Mouse (Mus musculus) liver, adult 2 months (tissue): ENCODE data around the gene Ifitm2. TPM values are rescaled to one million over a fixed set of nuclear protein-coding genes. Genes with fewer than 3 reads are reported as not detected.
A peak's percentile ranks its signal among the peaks of the same experiment; 100 is the strongest.

ENCODE experiments used
- DNase-seq: peaks from one replicate; pipeline ENCODE4 v3.0.0-alpha.2; 2011; ENCODE audit warnings: low read depth, low spot score; ENCODE audit errors: extremely low read depth
- H3K27ac ChIP-seq: fragments of 200-500 bp; replicated peaks from 2 replicates; pipeline ENCODE4 v1.5.1; 2012; ENCODE audit warnings: low read depth, mild to moderate bottlenecking, control low read depth, inconsistent platforms, low read length; ENCODE audit not compliant: insufficient read depth
- H3K27me3 ChIP-seq: fragments of 200-500 bp; 2 replicates; pipeline ENCODE4 v1.6.1; 2012; ENCODE audit warnings: mild to moderate bottlenecking, moderate library complexity, low read length, inconsistent platforms; ENCODE audit not compliant: control insufficient read depth, insufficient read depth
- H3K36me3 ChIP-seq: fragments of 200-500 bp; 2 replicates; pipeline ENCODE4 v1.6.1; 2012; ENCODE audit warnings: low read length, inconsistent platforms; ENCODE audit not compliant: control insufficient read depth, insufficient read depth
- H3K4me1 ChIP-seq: fragments of 200-500 bp; 2 replicates; pipeline ENCODE4 v1.6.1; 2011; ENCODE audit warnings: low read length; ENCODE audit not compliant: control insufficient read depth, insufficient read depth
- H3K4me3 ChIP-seq: fragments of 200-500 bp; 2 replicates; pipeline ENCODE4 v1.5.1; 2011; ENCODE audit warnings: low read depth, mild to moderate bottlenecking, control low read depth, low read length, moderate library complexity; ENCODE audit not compliant: insufficient read depth
- H3K79me2 ChIP-seq: fragments of 200-500 bp; 2 replicates; pipeline ENCODE4 v1.6.1; 2012; ENCODE audit warnings: inconsistent platforms, mild to moderate bottlenecking, low read length, moderate library complexity; ENCODE audit not compliant: control insufficient read depth, insufficient read depth
- H3K9ac ChIP-seq: fragments of 200-500 bp; 2 replicates; pipeline ENCODE4 v1.6.1; 2012; ENCODE audit warnings: low read depth, mild to moderate bottlenecking, control low read depth, inconsistent platforms, low read length
- CTCF ChIP-seq: fragments of 200-500 bp; IDR thresholded peaks from 2 replicates; pipeline ENCODE4 v1.5.1; 2011; ENCODE audit warnings: low read depth, low read length, control low read depth
- POLR2A ChIP-seq: fragments of 200-500 bp; IDR thresholded peaks from 2 replicates; pipeline ENCODE4 v1.6.1; 2011; ENCODE audit warnings: low read length, control low read depth; ENCODE audit not compliant: insufficient read depth; ENCODE audit errors: extremely low read depth
- WGBS: fragments of 180-500 bp; shearing (Covaris S2); methylation state at CpG from one replicate; pipeline ENCODE4 v1.1.7; 2018; 5-methylcytosine and 5-hydroxymethylcytosine counted together
- polyA plus RNA-seq: library from polyadenylated mRNA; depleted of rRNA; stranded (reverse); fragments of >200 nt; gene quantifications from 2 replicates; pipeline ENCODE4 v1.2.3, GENCODE M21; 2012
- total RNA-seq: library from RNA; depleted of rRNA; stranded (reverse); fragments of >200 nt; gene quantifications from 2 replicates; pipeline ENCODE4 v1.2.3, GENCODE M21; 2014

The Ifitm2 gene
- total and polyA plus RNA-seq, 2 experiments = 270 to 1,028 TPM

DNA sequence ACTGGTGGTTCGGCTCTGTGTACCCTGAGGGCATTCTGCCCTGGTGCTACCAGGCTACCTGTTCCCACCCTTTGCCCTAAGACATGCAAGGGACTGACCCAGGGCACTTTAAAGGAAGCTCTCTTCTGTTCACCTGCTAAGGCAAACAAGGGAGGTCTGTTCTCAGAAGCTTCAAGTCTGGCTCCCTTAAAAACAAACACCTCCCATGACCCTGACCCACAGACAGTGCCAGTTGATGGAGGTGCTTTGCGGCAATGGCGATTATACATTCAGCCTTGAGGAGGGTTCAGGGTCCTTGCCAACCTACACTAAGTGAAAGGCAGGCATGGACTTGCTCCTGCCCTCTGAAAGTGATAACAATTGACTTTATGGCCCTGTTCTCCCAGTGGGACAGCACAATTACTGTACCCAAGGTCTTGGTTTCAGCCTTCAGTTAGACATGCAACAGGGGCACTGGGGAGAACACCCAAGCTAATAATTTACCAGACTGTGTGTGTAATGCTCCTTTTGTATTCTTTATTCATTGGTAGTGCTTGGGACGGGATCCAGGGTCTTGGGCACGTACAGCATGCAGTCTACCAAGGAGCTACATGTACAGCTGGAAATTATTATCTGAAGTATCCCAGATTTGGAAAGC lies 42.8 kb downstream of the Ifitm2 start:
- H3K27ac ChIP-seq = peak overlapping the region; percentile 95
- no peak overlapping the region for H3K4me3 ChIP-seq
- peak; percentile 96 for DNase-seq
- H3K27me3 ChIP-seq = no peaks in the 10 kb centered on the region
- no peaks in the 10 kb centered on the region; the same call in 1 of the 2 replicates for H3K79me2 ChIP-seq
- no peak for TF ChIP-seq CTCF
- TF ChIP-seq POLR2A = no peak
- peak overlapping the region; percentile 58 for H3K9ac ChIP-seq
- H3K36me3 ChIP-seq = peaks cover 8% of the 10 kb centered on the region; the same call in 1 of the 2 replicates
- peaks cover 40% of the 10 kb centered on the region for H3K4me1 ChIP-seq
- 23% methylated on average over 5 of the region's 5 CpGs for WGBS

GRCm38 (mm10) chr7:140912293-140912692 lies 43.5 kb downstream of the Ifitm2 start:
- no peak for TF ChIP-seq POLR2A
- TF ChIP-seq CTCF = no peak
- Histone ChIP-seq H3K27ac (peak overlapping the region; percentile 84), H3K36me3 (peaks cover 5% of the 10 kb centered on the region; the same call in 1 of the 2 replicates), H3K27me3 (no peaks in the 10 kb centered on the region), H3K4me3 (no peak overlapping the region), H3K4me1 (peaks cover 40% of the 10 kb centered on the region), H3K9ac (peak overlapping the region; percentile 58), H3K79me2 (no peaks in the 10 kb centered on the region; the same call in 1 of the 2 replicates)
- peak; percentile 53 for DNase-seq
- 41% methylated on average over 3 of the region's 3 CpGs for WGBS

- TF ChIP-seq POLR2A (0 out of 2 replicates have a peak, but pooled peaks have one; percentile 31), CTCF (peak; percentile 93)
- peaks cover 28% of the 10 kb centered on the region for H3K4me1 ChIP-seq
- peak overlapping the region; percentile 48 for H3K4me3 ChIP-seq
- peaks cover 5% of the 10 kb centered on the region; the same call in 1 of the 2 replicates for H3K79me2 ChIP-seq
- no peaks in the 10 kb centered on the region for H3K27me3 ChIP-seq
- under 1% methylated on average over 19 of the region's 19 CpGs for WGBS
- peak overlapping the region; percentile 72 for H3K9ac ChIP-seq
- DNase-seq = peak; percentile 91
- H3K36me3 ChIP-seq = peaks cover 4% of the 10 kb centered on the region; the same call in 1 of the 2 replicates
- H3K27ac ChIP-seq = peak overlapping the region; percentile 87
Measured at GRCm38 (mm10) chr7:140908634-140909107, 47.1 kb downstream of the Ifitm2 start.

- Histone ChIP-seq H3K9ac (peak overlapping the region; percentile 41), H3K36me3 (peaks cover 4% of the 10 kb centered on the region; the same call in 1 of the 2 replicates), H3K4me1 (peaks cover 25% of the 10 kb centered on the region), H3K27me3 (no peaks in the 10 kb centered on the region), H3K27ac (peak overlapping the region; percentile 87), H3K79me2 (peaks cover 5% of the 10 kb centered on the region; the same call in 1 of the 2 replicates), H3K4me3 (peak overlapping the region; percentile 28)
- TF ChIP-seq POLR2A (0 out of 2 replicates have a peak, but pooled peaks have one; percentile 52), CTCF (no peak)
- 13% methylated on average over 7 of the region's 7 CpGs for WGBS
- DNase-seq = peak; percentile 88
Measured at GRCm38 (mm10) chr7:140908181-140908580, 47.6 kb downstream of the Ifitm2 start.

- peak overlapping the region; percentile 91 for H3K4me3 ChIP-seq
- TF ChIP-seq POLR2A (no peak), CTCF (peak; percentile 25; the same call in 1 of the 2 replicates)
- no peak for DNase-seq
- peaks cover 4% of the 10 kb centered on the region; the same call in 1 of the 2 replicates for H3K36me3 ChIP-seq
- peak overlapping the region; percentile 41 for H3K9ac ChIP-seq
- no peaks in the 10 kb centered on the region for H3K27me3 ChIP-seq
- H3K4me1 ChIP-seq = peaks cover 27% of the 10 kb centered on the region
- peaks cover 5% of the 10 kb centered on the region; the same call in 1 of the 2 replicates for H3K79me2 ChIP-seq
- peak overlapping the region; percentile 95 for H3K27ac ChIP-seq
- 25% methylated on average over 7 of the region's 7 CpGs for WGBS
Measured at GRCm38 (mm10) chr7:140907697-140908096, 48.1 kb downstream of the Ifitm2 start.
